Mouse (Mus musculus) embryo, embryonic 9.5 days (tissue): ENCODE measurements around the gene Napsa.

Experiments used
- DNase-seq: peaks from one replicate; pipeline ENCODE4 v3.0.0-alpha.2; 2017; ENCODE audit errors: extremely low spot score

Napsa gene

GRCm38 (mm10) chr7:44596051-44596450 is 23.9 kb downstream of the Napsa start:
- no peak for DNase-seq

- DNase-seq, result no peak
Observed at GRCm38 (mm10) chr7:44596996-44597538, 24.9 kb downstream of the Napsa start.

GRCm38 (mm10) chr7:44597666-44598065 is 25.5 kb downstream of the Napsa start:
- no peak for DNase-seq

- DNase-seq, result no peak
Observed at GRCm38 (mm10) chr7:44598336-44598735, 26.2 kb downstream of the Napsa start.

- no peak for DNase-seq
Observed at GRCm38 (mm10) chr7:44600691-44601262, 28.6 kb downstream of the Napsa start.

GRCm38 (mm10) chr7:44601646-44602045 is 29.5 kb downstream of the Napsa start:
- DNase-seq, result no peak

- no peak for DNase-seq
Observed at GRCm38 (mm10) chr7:44602443-44602842, 30.3 kb downstream of the Napsa start.

- DNase-seq, result peak; percentile 57
Observed at GRCm38 (mm10) chr7:44603186-44603855, 31.1 kb downstream of the Napsa start.

- peak; percentile 92 for DNase-seq
Observed at GRCm38 (mm10) chr7:44604139-44604606, 32.0 kb downstream of the Napsa start.

- DNase-seq, result no peak
Observed at GRCm38 (mm10) chr7:44604619-44605018, 32.4 kb downstream of the Napsa start.

- no peak for DNase-seq
Observed at GRCm38 (mm10) chr7:44605436-44605835, 33.3 kb downstream of the Napsa start.

- no peak for DNase-seq
Observed at GRCm38 (mm10) chr7:44606171-44606901, 34.2 kb downstream of the Napsa start.

GRCm38 (mm10) chr7:44612192-44612591 is 40.0 kb downstream of the Napsa start:
- no peak for DNase-seq

GRCm38 (mm10) chr7:44614041-44614688 is 42.0 kb downstream of the Napsa start:
- DNase-seq, result peak; percentile 58

- no peak for DNase-seq
Observed at GRCm38 (mm10) chr7:44615309-44615708, 43.1 kb downstream of the Napsa start.

GRCm38 (mm10) chr7:44615987-44616386 is 43.8 kb downstream of the Napsa start:
- DNase-seq, result no peak

GRCm38 (mm10) chr7:44617059-44617458 is 44.9 kb downstream of the Napsa start:
- DNase-seq, result no peak

- no peak for DNase-seq
Observed at GRCm38 (mm10) chr7:44623714-44624542, 51.7 kb downstream of the Napsa start.

GRCm38 (mm10) chr7:44624543-44624826 is 52.3 kb downstream of the Napsa start:
- no peak for DNase-seq

- DNase-seq, result no peak
Observed at GRCm38 (mm10) chr7:44624828-44625227, 52.6 kb downstream of the Napsa start.
